Mouse (Mus musculus) brown adipose tissue, adult 24 weeks (tissue): ENCODE measurements around the gene Olfr316. TPM values are rescaled to one million over a fixed set of nuclear protein-coding genes. Genes with fewer than 3 reads are reported as not detected.
"Not testable (repeated sequence)": the region's sequence is repeated elsewhere in the genome, so short reads cannot be mapped to it uniquely, and the experiment has no call there.

Source experiments
- H3K27ac ChIP-seq: fragments of 200-500 bp; replicated peaks from 2 replicates; pipeline ENCODE4 v1.5.1; 2012; ENCODE audit warnings: low read depth, mild to moderate bottlenecking, low read length
- H3K4me1 ChIP-seq: fragments of 200-500 bp; 2 replicates; pipeline ENCODE4 v1.6.1; 2012; ENCODE audit warnings: low read length, mixed read lengths; ENCODE audit not compliant: control insufficient read depth, insufficient read depth, insufficient read length
- H3K4me3 ChIP-seq: fragments of 200-500 bp; 2 replicates; pipeline ENCODE4 v1.5.1; 2012; ENCODE audit warnings: low read depth, mild to moderate bottlenecking, low read length, moderate library complexity; ENCODE audit not compliant: insufficient read depth
- polyA plus RNA-seq: library from polyadenylated mRNA; stranded (reverse); fragments of >200 nt; gene quantifications from 2 replicates; pipeline ENCODE4 v1.2.4, GENCODE M21; 2012; ENCODE audit not compliant: missing spikeins, insufficient read depth, insufficient read length

Gene Olfr316
- not detected in 2 replicates for polyA plus RNA-seq

DNA sequence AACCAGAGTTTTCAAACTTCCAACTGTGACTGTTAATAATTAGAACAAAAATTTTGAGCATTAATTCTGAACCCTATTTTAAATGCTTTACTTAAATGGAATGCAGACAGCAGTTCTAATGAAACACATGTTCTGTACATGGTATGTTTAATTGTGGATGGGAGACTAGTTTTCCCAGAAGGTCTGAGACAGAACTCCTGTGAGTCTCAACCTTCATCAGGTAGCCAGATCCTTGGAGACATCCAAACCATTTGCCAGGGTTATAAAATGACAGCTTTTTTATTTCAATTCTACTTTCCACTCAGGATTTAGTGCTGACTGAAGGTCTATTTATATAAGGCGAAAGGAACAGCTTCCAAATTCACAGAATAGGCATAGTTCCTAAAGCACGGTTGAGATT, at the start of gene Olfr316:
Gene Olfr316, plus strand, starts transcription at position 301 of the 400 bp plus-strand sequence.
- Histone ChIP-seq H3K4me1 (no peaks in the 10 kb centered on the region), H3K27ac (no peak within 1 kb of the TSS), H3K4me3 (no peak within 1 kb of the TSS)

- H3K4me1 ChIP-seq = no peaks in the 10 kb centered on the region
- no peak overlapping the region for H3K27ac ChIP-seq
- H3K4me3 ChIP-seq = no peak overlapping the region
These were observed 43.4 kb upstream of the Olfr316 start for GRCm38 (mm10) chr11:58709086-58709485.

GRCm38 (mm10) chr11:58717723-58718122, 34.8 kb upstream of the Olfr316 start:
- H3K27ac ChIP-seq, H3K4me3 ChIP-seq, H3K4me1 ChIP-seq: not testable (repeated sequence)

DNA sequence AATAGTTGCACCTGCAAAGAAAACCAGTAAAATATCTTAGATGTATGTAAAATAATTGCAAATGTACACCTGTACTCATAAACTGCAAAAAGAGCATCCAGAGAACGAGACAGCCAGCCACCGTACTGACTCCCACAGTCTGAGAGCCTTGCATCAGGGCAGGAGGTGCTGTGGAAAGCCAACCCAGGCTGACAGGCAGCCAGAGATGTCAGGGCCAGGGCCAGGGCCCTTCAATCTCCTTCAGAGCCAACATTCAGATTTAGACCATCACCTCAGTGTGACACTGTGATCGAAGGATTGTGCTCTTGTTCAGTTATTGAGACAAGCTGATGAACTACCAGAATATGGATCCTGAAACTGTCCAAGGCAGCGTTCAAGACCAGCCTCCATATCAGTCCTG, 32.8 kb upstream of the Olfr316 start:
- no peaks in the 10 kb centered on the region for H3K4me1 ChIP-seq
- H3K27ac ChIP-seq = no peak overlapping the region
- H3K4me3 ChIP-seq = no peak overlapping the region

- Histone ChIP-seq H3K27ac (no peak within 1 kb of the TSS), H3K4me1 (no peaks in the 10 kb centered on the region), H3K4me3 (no peak within 1 kb of the TSS)
These were observed 28.6 kb upstream of the Olfr316 start, which contains the start of gene Olfr318 for GRCm38 (mm10) chr11:58723914-58724313. TSS of gene Olfr318 (minus strand) at chr11:58724014.

DNA sequence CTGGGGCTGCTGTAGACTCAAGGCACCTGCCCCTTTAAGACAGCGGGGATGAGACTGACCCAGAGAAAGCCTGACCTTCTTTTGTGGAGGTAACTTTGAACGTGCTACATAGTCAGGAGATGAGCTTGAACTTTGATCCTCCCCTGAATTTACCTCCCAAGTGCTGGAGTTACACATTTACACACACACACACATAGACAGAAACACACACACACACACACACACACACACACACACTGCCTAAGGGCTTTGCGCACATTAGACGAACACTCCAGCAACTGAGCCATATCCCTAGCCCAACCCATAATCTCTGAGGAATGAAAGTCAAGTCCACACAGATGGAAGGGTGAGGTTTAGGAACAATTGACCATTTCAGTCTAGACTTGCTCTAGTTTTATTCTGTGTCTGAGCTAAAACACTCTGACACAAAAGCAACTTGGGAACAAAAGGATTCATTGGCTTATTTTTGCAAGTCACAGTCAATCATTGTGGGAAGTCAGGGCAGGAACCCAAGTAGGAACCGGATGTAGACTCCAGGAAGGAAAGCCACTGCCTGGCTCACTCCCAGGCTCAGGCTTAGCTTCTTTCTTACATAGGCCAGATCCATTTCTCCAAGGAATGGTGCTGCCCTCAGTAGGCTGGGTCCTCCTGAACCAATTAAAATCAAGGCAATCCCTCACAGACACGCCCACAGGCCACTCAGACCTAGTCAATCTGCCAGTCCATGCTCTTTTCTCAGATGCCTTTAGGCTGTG, 24.5 kb upstream of the Olfr316 start:
- not testable (repeated sequence) for H3K4me3 ChIP-seq, H3K4me1 ChIP-seq, H3K27ac ChIP-seq

- Histone ChIP-seq H3K4me1 (no peaks in the 10 kb centered on the region), H3K27ac (no peak overlapping the region), H3K4me3 (no peak overlapping the region)
These were observed 19.2 kb upstream of the Olfr316 start for GRCm38 (mm10) chr11:58733372-58733771.

DNA sequence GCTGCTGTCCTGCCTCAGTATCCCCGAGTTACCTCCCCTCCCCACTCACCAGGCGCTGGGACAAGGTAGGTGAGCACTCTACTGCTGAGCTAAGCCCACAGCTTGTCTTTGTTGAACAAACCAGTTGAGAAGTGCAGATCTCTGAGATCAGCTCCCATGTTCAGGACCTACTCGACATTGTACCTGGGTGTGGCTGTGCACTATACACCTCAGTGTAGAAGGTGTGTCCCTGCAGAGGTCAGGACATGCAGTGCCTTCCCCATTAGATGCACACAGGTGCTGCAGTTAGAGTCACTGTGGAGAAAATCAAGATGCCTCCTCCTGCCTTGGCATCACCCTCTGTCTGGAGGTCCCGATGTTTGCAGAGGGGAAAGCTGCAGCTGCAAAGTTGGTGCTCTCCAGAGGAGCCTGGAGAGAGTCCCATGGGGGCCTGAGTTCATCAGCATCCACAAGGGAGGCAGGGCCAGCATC, 13.7 kb upstream of the Olfr316 start, which contains the start of gene Olfr317:
Gene Olfr317, minus strand, starts transcription at position 421 of the 471 bp plus-strand sequence.
- Histone ChIP-seq H3K4me1 (no peaks in the 10 kb centered on the region), H3K27ac (no peak within 1 kb of the TSS), H3K4me3 (no peak within 1 kb of the TSS)

DNA sequence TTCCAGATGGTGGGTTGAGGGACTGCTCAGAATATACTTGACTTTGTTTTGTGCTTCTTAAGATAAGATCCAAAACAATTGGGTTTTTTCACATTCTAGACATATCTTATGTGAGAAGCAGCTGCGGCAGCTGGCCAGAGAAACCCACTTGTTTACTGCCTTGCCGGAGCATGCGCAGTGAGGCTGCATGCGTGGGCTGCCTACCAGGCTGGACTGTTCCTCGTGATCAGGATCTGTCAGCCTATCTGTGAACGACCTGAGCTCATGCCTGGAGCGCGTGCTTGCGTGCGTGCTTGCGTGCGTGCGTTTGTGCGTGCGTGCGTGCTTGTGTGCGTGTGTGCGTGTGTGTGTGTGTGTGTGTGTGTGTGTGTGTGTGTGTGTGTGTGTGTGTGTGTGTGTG, 1.4 kb upstream of the Olfr316 start:
- H3K4me3 ChIP-seq, H3K27ac ChIP-seq, H3K4me1 ChIP-seq: not testable (repeated sequence)

GRCm38 (mm10) chr11:58772888-58773287, 20.4 kb downstream of the Olfr316 start, which contains the start of gene Olfr315:
TSS of gene Olfr315 (plus strand) at chr11:58773188.
- Histone ChIP-seq H3K4me1 (no peaks in the 10 kb centered on the region), H3K4me3 (no peak within 1 kb of the TSS), H3K27ac (no peak within 1 kb of the TSS)

GRCm38 (mm10) chr11:58782480-58783089, 30.1 kb downstream of the Olfr316 start, which contains the start of gene Olfr314:
TSS of gene Olfr314 (plus strand) at chr11:58782952.
- Histone ChIP-seq H3K27ac (no peak within 1 kb of the TSS), H3K4me3 (no peak within 1 kb of the TSS), H3K4me1 (no peaks in the 10 kb centered on the region)

DNA sequence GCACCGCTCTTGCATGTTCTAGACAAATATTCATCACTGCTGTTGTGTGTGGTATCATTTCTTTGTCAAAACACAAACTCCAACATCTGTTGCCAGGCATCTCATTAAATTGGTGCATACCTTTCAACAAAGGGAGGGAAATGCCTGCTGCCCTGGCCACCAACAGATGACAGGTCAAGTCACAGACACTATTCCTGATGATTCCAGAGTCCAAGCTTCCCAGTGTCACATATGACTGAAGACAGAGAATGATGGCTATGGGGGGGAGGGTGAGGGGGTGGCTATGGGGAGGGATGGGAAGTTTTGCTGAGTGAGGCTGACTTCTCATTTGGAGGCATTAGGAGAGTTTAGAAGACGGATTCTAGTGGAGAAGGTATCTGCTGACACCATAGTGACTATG, 31.6 kb downstream of the Olfr316 start:
- H3K4me1 ChIP-seq = no peaks in the 10 kb centered on the region
- H3K4me3 ChIP-seq = no peak overlapping the region
- no peak overlapping the region for H3K27ac ChIP-seq

GRCm38 (mm10) chr11:58787651-58788050, 35.1 kb downstream of the Olfr316 start:
- Histone ChIP-seq H3K27ac (no peak overlapping the region), H3K4me3 (no peak overlapping the region), H3K4me1 (no peaks in the 10 kb centered on the region)

GRCm38 (mm10) chr11:58788346-58788745, 35.8 kb downstream of the Olfr316 start:
- Histone ChIP-seq H3K27ac (no peak overlapping the region), H3K4me1 (no peaks in the 10 kb centered on the region), H3K4me3 (no peak overlapping the region)

DNA sequence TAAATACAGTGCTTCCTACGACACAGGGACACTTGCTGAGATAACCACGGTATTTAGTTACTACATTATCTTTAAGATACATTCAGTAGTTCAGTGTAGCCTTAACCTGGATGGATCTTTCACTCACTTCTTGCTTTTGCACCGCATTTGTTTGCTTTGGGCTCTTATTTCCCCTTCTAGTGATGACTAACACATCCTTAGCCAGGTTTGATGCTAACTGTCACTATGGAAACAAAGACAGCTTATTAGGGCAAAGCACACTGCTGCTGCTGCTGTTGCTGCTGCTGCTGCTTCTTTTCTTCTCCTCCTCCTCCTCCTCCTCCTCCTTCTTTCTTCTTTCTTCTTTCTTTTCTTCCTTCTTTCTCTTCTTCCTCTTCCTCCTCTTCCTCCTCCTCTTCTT, 37.0 kb downstream of the Olfr316 start:
- no peak overlapping the region for H3K4me3 ChIP-seq

More for the DNA sequence above, 37.0 kb downstream of the Olfr316 start:
- H3K4me1 ChIP-seq = no peaks in the 10 kb centered on the region
- no peak overlapping the region for H3K27ac ChIP-seq
